In the genomic region with DNA sequence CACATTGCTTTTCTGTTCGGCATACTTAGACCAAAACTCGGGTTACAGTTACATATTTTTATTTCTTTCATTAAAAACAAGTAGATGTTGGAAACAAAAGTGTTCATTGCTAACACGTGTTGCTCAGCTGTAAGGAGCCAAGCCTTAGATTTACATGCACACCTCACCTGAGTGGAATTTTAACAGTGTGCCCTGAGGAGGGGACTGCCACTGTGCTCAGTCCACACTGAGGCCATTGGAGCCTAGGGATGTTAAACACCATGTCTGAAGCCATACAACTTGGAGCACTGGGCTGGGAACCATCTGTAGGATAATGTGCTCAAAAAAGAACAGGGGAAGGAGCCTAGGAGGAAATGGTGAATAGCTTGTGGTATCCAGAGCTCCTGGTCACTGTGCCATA, we compare ENCODE assay signal across 25 mouse cellular contexts.
"Had no signal": no experiment of that assay in that cellular context is flagged by ENCODE, and none has a peak within 500 bp of the region (broad histone marks: within the 10 kb centered on the region; RNA-seq: fewer than 3 reads in every experiment).

No protein-coding gene starts in this region.

- H3K9me3 ChIP-seq: heart, embryonic 12.5 days; kidney, embryonic 15.5 days; liver, embryonic 13.5 days; liver, embryonic 15.5 days had no signal

- ATAC-seq: hindbrain, postnatal 0 days; intestine, embryonic 16.5 days; liver, postnatal 0 days had no signal

- H3K27ac ChIP-seq: gastrocnemius, adult 2 months; hindbrain, embryonic 13.5 days; hindbrain, embryonic 15.5 days; hindbrain, postnatal 0 days; kidney, embryonic 15.5 days; kidney, postnatal 0 days; liver, embryonic 13.5 days; liver, embryonic 15.5 days had no signal

- H3K36me3 ChIP-seq: heart, embryonic 12.5 days; hindbrain, embryonic 13.5 days; hindbrain, embryonic 15.5 days; kidney, embryonic 15.5 days; liver, embryonic 13.5 days; liver, embryonic 15.5 days had no signal

- DNase-seq: gastrocnemius, adult 2 months; gastrocnemius, postnatal 10 days; gastrocnemius, postnatal 25 days; heart, postnatal 10 days; heart, postnatal 4 days; kidney, adult 11 months; kidney, adult 2 months; kidney, adult 9 months; kidney, postnatal 14 days; kidney, postnatal 36 days; layer of hippocampus, adult 9-11 months; layer of hippocampus, postnatal 36 days; left cerebral cortex, postnatal 4 days; liver; liver, embryonic 13.5 days; liver, postnatal 0 days had no signal

- H3K4me1 ChIP-seq: heart, embryonic 12.5 days; hindbrain, embryonic 13.5 days; hindbrain, embryonic 15.5 days; kidney, embryonic 15.5 days; liver, embryonic 13.5 days; liver, embryonic 15.5 days had no signal

- H3K9ac ChIP-seq: heart, embryonic 12.5 days; hindbrain, embryonic 13.5 days; hindbrain, embryonic 15.5 days; kidney, embryonic 15.5 days; liver, embryonic 13.5 days; liver, embryonic 15.5 days; liver, postnatal 0 days had no signal

- H3K4me2 ChIP-seq: heart, embryonic 12.5 days; hindbrain, embryonic 13.5 days; hindbrain, embryonic 15.5 days; kidney, embryonic 15.5 days; liver, embryonic 11.5 days; liver, embryonic 13.5 days; liver, embryonic 15.5 days had no signal

- H3K4me3 ChIP-seq: gastrocnemius, adult 2 months; heart, embryonic 12.5 days; hindbrain, embryonic 13.5 days; hindbrain, embryonic 15.5 days; kidney, embryonic 15.5 days; liver, embryonic 13.5 days; liver, embryonic 15.5 days had no signal

- H3K27me3 ChIP-seq: heart, embryonic 12.5 days; hindbrain, embryonic 13.5 days; hindbrain, embryonic 15.5 days; kidney, embryonic 15.5 days; liver, embryonic 13.5 days; liver, embryonic 15.5 days had no signal
